Mouse (Mus musculus) 3134 (cell line): ENCODE measurements around the gene Itgad.

ENCODE experiments used
- DNase-seq: peaks from one replicate; pipeline ENCODE4 v3.0.0-alpha.2; 2011; ENCODE audit warnings: low spot score; ENCODE audit not compliant: insufficient read length; ENCODE audit errors: extremely low read depth

Itgad gene

DNA sequence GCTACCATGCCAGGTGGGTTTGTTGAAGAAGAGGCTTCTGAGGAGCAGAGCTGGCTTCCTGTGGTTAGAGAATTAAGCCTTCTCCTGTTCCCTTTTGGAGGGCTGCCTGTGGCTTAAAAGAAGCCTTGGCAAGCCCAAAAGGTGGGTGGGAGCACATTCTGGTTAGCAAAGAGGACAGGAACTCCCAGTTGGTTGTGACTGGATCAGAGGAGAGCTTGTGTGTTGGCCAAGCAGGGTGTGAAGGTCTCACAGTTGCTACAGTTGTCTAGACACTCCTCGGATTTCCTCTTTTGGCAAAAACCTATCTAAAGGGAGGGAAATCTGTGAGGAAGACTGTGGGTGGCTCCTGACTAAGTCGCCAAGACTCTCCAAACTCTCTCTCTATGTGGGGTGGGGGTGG lies 24.2 kb downstream of the Itgad start:
- no peak for DNase-seq

DNA sequence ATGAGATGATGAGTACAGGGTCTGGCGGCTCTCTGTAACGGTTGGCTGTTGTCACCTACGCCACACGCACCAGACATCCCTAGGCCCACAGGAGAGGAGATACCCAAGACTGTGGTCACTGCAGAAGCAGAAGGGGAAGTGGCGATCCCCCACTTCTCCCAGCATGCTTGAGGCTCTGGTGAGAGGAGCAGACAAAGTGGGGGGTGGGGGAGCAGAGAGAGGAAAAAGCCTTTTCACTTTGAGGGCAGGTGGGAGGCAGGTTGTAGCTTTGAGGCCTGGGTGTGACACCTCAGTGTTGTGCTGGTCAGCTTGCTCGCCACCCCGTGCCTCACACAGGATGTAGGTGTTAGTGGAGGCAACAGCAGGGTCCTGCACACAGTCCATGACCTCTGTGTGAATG lies 25.9 kb downstream of the Itgad start:
- no peak for DNase-seq

DNA sequence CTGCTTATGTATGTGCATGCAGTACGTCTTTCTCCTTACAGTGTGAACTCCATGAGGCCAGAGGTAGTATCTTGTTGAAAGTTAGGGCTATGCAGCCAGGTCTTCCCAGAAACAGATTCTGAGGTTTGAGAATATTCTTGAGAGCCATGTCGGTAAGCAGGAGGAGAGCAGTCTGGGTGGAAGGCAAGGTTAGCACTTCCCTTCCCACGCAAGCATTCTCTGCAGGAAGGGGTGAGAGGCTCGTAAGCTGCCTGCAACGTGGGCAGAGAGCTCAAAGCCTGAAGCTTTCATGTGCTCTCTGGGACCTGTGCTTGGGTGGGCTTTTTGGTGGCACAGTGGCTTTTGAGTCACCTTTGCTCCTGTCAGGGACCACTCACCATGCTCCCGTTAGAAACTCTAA lies 26.4 kb downstream of the Itgad start:
- DNase-seq, result no peak

DNA sequence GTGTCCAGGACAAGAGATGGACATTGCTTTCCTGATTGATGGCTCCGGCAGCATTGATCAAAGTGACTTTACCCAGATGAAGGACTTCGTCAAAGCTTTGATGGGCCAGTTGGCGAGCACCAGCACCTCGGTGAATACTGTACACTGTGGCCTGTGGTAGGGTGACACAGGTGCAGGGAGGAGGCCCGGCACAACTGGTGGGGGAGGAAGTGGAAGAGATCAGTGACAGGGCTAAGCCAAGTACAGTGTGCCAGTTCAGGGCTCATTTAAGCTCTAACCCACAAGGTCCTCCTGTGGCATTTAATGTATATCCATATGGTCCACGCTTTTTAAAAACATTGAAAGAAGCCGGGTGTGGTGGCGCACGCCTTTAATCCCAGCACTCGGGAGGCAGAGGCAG lies 27.5 kb downstream of the Itgad start:
- no peak for DNase-seq

DNA sequence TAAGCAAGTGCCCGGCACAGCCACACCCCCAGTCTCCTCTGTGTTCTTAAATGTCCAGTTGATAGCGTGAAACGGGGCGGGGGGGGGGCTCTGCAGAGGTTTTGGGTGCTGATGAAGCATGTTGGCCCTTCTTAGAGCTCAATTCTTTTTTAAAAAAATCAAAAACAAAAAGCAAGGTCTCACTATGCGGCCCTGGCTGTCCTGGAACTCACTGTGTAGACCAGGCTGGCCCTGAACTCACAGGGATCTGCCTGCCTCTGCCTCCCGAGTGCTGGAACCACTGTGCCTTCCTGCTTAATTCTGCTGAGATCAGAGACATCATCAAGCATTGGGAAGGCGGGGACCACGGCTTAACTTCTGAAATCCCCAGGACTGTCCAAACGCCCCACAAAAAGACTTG lies 47.4 kb downstream of the Itgad start:
- DNase-seq, result no peak

DNA sequence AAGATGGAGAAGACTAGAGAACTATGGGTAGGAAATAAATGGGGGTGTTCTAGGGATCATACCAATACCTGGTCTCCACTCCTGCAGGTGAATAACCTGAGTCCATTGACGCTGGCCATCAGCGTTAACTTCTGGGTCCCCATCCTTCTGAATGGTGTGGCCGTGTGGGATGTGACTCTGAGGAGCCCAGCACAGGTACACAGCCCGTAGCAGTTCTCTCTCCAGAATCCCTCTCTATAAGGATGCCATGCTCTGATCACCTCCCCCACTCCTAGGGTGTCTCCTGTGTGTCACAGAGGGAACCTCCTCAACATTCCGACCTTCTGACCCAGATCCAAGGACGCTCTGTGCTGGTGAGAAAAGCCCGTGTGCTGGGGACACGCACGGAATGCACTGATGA lies 48.9 kb downstream of the Itgad start:
- no peak for DNase-seq

DNA sequence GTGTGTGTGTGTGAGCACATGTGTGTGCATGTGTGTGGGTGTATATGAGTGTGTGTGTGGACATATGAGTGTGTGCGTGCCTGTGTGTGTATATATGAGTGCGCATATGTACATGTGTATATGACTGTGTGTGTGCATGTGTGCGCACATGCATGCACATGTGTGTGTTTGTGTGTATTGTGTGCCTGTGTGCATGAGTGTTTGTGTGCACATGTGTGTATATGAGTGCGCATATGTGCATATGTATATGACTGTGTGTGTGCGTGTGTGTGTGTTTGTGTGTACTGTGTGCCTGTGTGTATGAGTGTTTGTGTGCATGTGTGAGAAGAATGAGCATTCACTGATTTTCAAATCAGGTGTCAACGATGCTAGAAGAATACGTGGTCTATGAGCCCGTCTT lies 50.0 kb downstream of the Itgad start:
- no peak for DNase-seq

DNA sequence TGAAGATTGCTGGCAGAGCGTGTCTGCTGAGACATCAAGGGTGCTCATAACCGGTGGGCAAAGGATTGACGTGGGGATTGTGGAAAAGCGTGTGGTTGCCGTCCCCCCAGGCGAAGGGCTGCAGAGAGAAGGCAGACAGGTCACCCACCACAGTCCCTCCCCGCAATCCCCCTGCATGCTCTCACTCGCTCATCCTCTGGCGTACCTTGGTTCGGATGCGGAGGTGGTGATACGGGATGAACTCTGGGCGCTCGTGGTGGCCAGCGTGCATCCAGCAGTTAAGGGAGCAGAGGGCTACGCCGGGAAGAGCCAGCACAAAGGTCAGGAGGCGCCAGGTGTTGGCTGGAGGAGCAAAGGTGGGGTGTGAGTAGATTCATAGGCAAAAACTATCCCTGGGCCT lies 51.5 kb downstream of the Itgad start:
- no peak for DNase-seq

DNA sequence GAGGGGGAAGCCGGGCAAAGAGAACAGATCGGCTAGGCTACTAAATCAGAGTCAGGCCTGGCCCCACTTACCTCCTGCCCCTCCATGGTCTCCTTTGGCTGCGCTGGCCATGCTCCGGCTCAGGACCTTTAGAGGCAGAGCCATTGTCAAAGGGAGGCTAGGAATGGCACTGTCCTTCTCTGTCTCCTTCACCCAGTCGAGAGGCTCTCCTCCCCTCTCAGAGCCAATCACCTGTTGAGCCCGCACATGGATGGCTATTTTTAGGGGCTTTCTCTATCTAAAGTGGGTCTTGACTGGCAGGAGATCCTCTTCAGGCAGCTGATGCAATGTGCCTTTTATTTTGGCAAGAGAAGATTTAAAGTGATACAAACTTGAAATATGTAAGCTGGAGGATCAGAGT lies 52.0 kb downstream of the Itgad start, which contains the start of gene Cox6a2:
Gene Cox6a2 (minus strand): TSS at position 236 of the 400 bp plus-strand sequence.
- no peak for DNase-seq

DNA sequence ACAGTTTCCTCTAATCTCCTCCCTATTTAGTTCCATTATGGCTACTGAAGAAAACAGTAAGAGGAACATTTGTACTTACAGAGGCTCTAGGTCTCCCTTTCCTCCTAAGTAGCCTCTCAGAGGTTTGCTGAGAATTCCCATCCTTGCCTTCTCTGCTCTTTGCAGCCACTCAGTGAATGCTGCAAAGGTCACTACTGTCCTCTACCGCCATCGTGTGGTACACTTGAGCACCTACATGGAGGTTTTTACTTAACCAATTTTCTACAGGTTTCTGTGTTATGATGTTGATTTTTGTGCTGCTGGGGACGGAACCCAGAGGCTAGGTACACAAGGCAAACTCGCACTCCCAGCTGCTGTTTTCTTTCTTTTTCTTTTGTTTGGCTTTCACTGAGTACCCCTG lies 54.0 kb downstream of the Itgad start:
- DNase-seq, result no peak

DNA sequence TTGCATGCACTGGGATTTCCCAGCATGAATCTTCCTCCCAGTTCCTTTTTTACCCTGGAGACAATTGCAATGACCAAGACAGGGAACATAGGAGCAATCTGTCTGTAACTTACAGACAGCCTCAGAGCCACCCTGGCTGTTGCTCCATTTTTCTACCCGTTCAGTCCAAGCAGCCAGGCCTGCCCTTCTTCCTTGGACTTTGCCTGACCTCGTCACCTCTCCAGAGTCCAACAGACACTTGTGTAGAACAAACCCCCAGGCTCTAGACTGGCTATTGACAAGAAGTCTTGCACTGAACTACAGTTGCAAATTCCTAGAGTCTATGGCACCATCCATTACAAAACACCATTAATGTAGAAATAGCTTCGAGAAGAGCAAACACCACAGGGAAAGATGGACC lies 55.6 kb downstream of the Itgad start:
- no peak for DNase-seq

DNA sequence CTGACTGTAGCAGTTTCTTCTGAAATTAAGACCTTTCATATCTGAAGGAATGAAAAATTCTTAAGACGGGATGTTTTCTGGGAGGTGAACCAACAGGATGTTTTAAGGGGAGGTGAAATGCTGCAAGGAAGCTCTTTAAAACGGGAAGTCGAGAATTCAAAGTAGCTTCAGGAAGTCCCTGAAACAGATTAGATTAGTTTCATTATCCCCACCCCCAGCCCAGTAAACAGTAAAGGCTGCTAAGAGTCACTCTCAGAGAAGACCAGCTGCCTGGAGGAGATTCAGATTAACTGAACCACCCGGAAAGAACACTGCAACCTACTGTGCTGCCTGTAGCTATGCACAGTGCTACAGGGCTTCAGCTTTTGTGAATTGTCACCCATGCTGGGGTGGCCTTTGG lies 65.8 kb downstream of the Itgad start:
- DNase-seq, result no peak

DNA sequence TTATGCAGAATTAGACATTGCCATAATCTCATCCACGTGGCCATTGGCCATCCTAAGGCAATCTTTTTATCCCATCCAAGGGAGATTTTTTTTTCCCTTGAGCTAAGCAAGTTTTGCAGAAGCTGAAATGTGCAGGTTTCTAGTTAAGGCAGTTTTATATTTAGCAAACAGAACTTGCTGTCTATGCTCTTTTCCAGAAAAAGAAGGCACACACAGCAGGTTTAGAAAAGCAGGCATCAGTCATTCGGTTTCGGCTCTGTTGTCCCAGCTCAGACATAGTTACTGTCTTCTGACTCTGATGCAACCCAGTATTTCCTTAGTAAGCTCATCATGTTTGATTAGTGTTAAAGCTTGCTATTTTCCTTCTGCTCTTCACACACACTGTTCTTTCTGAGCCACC lies 66.8 kb downstream of the Itgad start:
- no peak for DNase-seq

DNA sequence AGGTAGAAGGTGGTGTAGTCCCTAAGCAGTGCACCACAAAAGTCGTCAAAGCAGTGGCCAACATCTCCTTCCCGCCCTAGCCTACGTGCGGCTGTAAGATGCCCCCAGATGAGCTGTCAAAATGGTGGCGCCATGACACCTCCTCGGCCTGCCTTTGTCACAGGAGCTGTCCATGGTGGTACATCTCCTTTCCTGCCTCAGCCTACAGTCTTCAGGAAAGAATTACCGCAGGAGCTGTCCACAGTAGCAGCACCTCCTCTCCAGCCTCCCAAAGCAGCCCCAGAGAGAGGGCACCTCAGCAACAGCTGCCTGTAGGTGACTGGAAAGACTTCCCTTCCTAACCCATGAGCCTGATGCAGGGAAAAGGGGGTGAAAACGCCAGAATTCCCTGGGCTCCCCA lies 77.6 kb downstream of the Itgad start:
- DNase-seq, result no peak

DNA sequence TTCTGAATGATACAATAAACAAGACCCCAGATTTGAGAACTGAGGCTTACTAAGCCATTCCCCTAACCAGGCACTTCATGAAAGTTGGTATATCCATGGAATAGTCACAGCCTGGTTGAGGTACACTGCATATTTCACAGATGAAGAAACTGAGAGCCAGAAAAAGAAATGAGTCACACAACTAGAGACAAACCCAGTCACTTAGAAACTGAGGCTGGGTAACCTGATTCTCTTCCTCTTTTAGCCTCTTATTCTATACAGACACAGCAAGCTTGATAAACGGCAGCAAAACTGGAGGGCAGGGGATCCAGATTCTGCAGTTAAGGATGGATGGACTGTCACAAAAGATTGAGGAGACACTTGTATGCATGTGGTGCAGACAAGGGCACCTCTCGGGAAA lies 80.6 kb downstream of the Itgad start:
- DNase-seq, result no peak

DNA sequence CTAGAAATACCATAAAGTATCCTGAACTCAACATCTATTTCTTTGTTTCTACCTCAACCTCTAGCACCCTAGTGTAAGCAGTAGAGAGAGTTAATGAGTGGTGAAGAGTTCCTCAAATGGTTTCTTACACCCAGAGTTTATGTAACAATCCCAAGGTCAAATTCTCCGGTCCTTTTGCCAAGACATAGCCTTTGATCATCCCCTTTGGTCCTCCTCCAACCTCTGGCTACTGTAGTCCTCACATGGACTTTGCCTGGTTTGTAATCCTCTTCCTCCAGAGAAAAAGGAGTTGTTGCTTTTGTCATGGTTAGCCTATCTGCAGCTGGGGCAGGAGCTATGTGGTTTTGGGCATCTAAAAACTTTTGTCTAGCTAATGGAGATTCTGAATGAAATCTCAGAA lies 81.3 kb downstream of the Itgad start:
- DNase-seq, result no peak

DNA sequence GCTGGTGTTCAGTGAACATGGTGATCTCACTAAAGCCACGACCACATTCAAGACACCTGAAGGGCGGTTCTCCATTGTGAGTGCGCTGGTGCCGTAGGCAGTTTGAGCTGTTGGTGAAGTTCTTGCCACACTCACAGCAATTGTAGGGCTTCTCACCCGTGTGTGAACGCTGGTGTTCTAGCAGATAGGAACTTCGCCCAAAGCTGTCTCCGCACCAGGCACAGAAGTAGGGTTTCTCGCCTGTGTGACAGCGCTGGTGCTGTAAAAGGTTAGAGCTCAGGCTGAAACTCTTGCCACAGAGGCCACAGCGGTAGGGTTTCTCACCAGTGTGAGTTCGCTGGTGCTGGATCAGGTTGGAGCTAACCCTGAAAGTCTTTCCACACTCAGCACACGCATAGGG lies 82.2 kb downstream of the Itgad start:
- no peak for DNase-seq

DNA sequence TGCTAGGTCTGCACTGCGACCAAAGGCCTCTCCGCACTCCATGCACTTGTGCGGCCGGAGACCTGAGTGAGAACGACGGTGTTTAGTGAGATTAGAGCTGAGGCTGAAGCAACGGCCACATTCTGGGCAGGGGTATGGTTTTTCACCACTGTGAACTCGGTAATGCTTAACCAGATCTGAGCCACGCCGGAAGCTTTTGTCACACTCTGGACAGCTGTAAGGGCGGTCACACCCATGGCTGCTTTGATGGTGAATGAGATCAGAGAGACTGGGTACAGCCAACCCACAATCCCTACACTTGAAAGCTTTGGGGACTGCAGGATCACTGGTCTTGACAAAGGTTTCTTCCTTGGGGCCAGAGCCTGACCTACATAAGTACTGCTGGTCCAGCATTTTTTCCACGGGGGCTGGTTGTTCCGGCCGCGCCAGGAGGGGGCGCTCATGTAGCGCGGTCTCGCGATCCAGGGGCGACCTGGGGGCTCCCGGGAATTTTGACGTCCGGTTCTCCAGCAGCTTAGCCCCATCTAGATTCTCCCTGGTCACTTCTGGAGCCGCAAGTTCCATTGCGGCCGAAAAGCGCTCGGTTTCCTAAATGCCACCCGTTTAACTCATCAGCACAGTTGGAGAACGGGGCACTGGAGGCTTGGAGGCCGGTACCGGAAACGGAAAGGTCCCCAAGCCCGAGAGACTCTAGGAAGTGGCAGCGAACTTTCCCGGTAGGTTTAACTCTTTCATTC lies 82.8 kb downstream of the Itgad start, which contains the start of gene Armc5:
Gene Armc5 (plus strand): TSS at position 487 of the 737 bp plus-strand sequence.
- DNase-seq, result peak; percentile 87

DNA sequence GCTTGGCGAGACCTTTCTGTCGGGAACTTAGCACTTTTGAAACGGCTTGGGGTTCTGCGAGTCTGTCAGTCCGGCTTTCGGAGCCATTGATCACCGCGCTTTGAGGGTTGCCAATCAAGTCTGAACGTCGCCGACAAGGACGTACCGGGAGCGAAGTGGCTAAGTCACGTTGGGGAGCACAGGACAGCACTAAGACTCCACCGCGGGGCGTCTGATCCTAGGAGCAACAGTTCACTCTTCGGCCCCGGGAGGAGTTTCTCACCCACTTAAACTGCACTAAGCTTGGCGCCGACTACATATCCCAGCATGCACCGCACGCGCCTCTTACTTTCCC lies 83.4 kb downstream of the Itgad start:
- DNase-seq, result no peak

DNA sequence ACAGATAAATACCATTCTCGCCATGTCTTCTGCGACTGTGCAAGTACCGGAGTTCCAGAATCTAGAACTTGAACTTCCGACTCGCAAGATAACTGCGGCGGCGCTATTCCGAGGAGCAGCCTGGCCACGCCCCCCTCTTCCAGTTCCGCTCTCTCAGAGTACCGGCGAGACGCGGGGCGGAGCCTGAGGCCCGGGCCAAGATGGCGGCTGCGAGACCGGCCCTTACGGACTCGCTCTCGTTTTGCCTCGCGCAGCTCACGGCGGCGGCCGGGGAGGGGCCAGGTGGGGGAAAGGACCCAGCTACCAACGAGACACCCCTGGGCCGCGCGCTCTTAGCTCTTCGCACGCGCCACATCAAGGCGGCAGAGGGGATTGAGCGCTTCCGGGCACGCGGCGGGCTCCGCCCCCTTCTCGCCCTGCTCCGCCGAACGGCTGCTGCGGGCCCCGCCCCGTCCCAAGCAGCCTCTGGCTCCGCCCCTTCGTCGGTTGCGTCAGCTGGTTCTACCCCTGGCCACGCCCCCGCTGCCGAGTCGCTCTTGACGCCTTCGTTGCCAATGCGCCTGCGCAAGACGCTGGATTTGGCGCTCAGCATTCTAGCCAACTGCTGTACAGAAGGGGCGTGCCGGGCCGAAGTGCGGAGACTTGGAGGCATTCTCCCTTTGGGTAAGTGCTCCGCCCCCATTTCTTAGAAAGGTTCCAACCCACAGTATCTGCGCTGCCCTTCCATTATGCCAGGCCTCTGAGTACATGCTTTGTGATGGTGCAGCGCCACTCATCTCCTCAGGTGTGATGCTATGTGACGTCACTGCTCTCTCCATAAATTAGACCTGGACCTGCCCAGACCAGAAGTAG lies 84.0 kb downstream of the Itgad start, which contains the start of gene 9130023H24Rik:
Gene 9130023H24Rik (minus strand): TSS at position 105 of the 852 bp plus-strand sequence.
- peak; percentile 99 for DNase-seq

DNA sequence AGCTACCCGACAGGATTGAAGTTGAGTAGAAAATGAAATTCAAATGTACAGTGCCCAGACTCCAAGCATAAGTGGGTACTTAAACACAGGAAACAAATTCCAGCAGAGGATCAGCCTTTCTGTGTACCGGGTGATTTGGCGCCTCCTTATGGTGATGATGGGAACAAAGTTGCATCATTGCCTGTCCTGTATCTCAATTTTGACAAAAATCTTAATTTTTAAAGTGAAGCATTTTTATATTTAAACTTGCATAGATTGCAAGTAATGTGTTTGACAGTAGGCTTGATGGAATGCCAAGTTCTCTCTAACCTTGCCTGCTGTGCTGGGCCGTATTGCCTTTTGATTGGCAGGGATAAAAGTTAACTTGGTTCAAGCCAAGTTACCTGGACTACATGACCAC lies 84.8 kb downstream of the Itgad start:
- DNase-seq, result no peak

DNA sequence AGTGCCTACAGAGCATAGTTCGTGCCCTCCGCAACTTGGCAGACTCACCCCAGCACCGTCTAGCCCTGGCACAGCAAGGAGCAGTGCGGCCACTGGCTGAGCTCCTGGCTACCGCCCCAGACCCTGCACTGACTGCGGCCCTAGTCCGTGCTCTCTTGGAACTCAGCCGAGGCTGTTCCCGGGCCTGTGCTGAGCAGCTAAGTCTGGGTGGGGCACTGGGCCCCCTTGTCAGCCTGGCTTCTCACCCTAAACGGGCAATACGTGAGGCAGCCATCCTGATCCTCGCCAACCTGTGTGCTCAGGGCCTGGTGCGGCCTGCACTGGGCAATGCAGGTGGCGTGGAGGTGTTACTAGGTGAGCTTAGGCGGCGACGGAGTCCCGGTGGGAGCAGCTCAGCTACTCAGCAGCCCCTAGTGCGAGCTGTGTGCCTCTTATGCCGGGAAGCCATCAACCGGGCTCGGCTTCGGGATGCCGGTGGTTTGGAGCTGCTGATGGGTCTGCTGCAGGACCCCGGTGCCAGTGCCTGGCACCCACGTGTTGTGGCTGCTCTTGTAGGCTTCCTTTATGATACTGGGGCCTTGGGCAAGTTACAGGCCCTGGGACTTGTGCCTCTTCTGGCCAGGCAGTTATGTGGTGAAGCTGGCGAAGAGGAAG lies 86.1 kb downstream of the Itgad start:
- no peak for DNase-seq
